Mouse (Mus musculus) regulatory T cell (primary cell): Measurements from ENCODE around the gene Aldh9a1.

Source experiments
- in situ Hi-C: fragments of 300-600 bp; cut with MboI, MseI; formaldehyde crosslinking; loops from one replicate; pipeline ENCODE4 v1.15.1; 2025; ENCODE audit warnings: high pct_unique_total_duplicates

Gene Aldh9a1

DNA sequence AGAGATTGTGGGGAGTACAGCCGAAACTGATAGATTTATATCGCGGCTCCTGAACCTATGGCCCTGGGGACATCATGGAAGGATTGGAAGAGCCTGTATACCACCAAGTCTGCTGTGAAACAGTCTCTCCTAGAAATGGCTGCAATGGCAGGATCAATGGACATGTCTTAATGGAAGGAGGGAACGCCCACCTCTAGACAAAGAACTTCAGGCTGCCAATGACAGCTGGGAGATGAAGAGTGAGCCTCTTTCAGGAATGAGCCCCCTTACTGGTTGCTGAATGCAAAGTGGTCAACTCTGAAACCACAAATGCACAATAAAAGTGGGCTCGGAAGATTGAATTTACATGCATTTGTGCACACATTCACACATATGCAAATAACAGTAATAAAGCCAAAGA lies 33.0 kb downstream of the Aldh9a1 start:
- in situ Hi-C loops = no loop called here

GRCm38 (mm10) chr1:167383178-167383577 lies 33.4 kb downstream of the Aldh9a1 start:
- in situ Hi-C loops = no loop called here

GRCm38 (mm10) chr1:167384156-167384555 lies 34.4 kb downstream of the Aldh9a1 start:
- in situ Hi-C loops = no loop called here

GRCm38 (mm10) chr1:167385211-167385610 lies 35.4 kb downstream of the Aldh9a1 start:
- in situ Hi-C loops = no loop called here

- in situ Hi-C loops = no loop called here
Measured at GRCm38 (mm10) chr1:167385636-167386035, 35.8 kb downstream of the Aldh9a1 start.

DNA sequence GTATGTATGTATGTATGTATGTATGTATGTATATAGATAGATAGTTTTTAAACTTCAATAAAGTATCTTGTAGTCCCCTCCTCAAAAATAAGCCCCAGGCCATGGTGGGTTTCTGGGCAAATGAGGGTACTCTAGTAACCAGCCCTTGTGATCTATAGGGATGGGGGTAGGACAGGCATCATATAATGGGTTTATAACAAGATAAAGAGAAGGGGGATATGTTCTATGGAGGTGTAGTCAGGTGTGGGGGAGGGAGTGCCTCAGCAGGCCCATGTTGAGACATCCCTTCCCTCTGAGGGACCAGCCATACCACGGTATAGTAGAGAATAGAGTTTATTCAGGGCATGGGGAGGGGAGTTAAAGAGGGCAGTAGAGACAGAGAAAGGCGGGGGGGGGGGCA lies 36.7 kb downstream of the Aldh9a1 start:
- in situ Hi-C loops = no loop called here

DNA sequence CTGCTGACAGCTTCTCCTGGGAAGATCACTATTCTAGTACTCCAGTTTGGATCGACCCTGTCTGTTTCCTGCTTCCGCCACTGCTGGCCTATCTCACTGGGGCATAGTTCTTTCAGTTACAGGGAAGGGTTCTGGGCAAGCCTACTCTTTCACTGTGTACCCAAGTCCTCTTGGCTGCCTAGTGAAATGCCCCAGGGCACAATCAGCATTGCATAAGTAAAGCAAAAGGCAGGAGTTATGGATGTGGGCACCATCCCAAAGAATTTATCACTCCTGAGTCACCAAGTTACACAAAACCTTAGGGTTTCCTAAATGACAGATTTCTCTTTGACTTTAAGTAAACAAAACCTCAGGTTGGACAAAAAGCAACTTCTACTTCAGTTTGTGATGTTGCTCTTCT lies 37.5 kb downstream of the Aldh9a1 start:
- in situ Hi-C loops = no loop called here

- in situ Hi-C loops = no loop called here
Measured at GRCm38 (mm10) chr1:167387796-167388195, 38.0 kb downstream of the Aldh9a1 start.

GRCm38 (mm10) chr1:167388571-167388970 lies 38.8 kb downstream of the Aldh9a1 start:
- in situ Hi-C loops = no loop called here

GRCm38 (mm10) chr1:167389584-167389983 lies 39.8 kb downstream of the Aldh9a1 start:
- in situ Hi-C loops = no loop called here

GRCm38 (mm10) chr1:167390381-167390780 lies 40.6 kb downstream of the Aldh9a1 start:
- in situ Hi-C loops = no loop called here

DNA sequence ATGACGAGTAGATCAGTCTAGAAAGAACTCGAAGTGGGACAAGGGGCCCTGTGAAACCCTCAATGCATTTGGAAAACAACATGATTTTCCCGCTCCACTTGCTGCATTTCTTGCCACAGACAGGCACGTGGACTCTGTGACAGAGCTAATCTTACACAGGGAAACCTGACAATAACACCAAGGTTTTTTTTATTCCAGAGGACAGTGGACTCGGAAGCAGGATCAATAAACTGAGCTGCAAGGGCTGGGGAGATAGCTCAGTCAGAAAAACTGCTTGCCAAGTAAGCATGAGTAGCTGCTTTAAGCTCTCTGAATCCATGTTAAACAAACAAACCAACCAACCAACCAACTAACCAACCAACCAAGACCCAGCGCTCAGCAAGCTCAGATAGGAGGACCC lies 41.5 kb downstream of the Aldh9a1 start:
- in situ Hi-C loops = no loop called here

DNA sequence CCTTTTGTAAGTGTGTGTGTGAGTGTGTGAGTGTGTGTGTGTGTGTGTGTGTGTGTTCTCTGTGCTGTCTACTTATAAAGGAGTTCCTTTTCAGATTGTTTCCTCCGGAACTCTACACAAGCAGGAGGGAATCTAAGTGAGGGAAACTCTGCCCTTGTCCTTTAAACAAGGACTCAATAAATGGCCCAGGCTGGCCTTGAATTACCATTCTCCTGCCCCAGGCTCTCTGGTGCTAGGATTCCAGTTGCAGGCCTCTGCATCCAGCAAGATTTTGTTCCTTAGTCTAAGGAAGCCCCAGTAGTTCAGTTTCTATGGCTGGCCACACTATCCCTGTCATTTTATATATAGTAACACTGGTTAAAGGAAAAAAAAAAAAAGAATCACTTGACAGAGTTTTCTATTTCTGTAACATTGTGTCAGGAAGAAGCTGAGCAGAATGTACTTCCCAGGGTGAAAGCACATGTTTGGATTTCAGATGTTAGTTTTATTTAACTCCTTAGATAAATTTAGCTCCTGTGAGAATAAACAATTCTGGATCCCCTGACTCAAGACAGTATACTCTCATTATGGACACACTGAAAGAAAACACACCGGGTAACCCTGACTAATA lies 42.3 kb downstream of the Aldh9a1 start:
- in situ Hi-C loops = no loop called here

DNA sequence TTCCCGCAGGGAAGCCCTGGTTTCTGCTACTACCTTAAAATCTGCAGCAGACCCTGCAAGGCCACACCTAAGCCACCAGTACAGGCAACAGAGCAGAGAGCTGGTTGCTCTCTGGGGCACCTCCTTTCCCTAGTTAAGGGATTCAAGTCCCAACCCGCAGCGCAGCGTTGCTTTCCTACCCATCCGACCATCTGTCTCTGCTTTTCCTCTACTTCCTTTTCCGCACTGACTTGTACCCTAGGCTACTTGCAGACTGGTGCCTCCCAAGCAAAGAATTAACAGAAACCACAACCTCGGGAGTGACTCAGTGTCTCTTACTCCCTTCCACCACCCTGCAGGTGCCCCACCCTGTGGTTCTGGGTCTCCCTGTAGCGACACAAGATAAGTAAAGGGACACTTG lies 42.9 kb downstream of the Aldh9a1 start:
- in situ Hi-C loops = no loop called here

DNA sequence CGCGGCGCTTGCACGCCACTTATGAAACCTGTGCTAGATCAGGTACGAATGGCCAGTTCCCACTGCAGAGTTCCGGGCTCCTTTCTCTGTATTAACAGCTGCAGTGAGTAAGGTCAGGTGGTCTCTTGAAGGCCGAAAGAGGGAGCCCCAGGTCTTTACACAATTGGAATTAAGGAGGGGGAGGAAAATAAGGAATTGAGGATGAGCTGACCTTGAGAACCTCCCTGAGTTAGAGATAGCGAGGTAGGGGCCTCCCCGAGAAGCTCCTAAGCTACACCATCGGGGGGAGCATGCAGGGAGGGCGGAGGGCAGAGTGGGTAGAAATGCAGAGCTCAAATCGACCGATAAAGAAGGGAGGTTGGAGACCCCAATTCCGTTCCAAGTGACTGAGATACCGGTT lies 43.5 kb downstream of the Aldh9a1 start:
- in situ Hi-C loops = no loop called here

- in situ Hi-C loops = no loop called here
Measured at GRCm38 (mm10) chr1:167393683-167394492, 44.1 kb downstream of the Aldh9a1 start, which contains the start of gene Mgst3. TSS of gene Mgst3 (minus strand) at chr1:167393841.

DNA sequence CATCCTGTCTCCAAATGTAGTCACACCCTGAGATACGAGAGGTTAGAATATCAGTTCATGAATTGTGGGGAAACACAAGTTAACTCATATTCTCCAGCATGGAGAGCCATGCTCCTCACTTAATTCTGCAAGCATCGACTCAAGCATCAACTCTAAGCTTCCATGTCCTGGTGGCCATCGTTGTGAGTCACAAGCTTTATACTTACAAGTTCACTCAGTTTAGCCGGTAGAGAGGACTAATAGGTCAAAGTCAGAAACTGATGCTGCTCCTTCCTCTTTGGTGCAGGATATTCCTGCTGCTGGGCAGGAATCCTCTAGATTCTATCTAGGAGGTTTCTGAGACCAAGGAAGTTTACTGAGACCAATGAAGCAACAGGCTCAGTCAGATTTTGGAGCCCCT lies 55.4 kb downstream of the Aldh9a1 start:
- in situ Hi-C loops = no loop called here

DNA sequence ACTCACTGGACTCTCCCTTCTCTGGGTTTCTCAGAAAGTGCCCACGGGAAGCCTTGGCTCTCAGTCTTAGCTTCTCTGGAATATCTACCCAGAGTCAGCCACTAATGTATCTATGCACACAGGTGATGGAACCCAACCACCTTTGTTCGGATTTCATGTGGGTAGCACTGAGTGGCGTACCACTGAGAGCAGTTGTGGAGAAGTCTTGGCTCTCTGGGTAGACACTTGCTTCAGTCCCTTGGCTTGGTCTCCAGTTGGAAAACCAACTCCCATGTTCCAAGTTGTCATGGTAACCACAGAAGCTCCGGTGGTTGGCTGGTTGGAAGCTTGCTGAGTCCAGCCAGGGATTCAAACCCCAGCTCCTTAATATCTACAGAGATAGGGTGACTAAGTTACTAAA lies 59.8 kb downstream of the Aldh9a1 start:
- in situ Hi-C loops = no loop called here

- in situ Hi-C loops = no loop called here
Measured at GRCm38 (mm10) chr1:167411991-167412715, 62.4 kb downstream of the Aldh9a1 start.

GRCm38 (mm10) chr1:167414846-167415245 lies 65.1 kb downstream of the Aldh9a1 start:
- in situ Hi-C loops = loop anchor here (5.0 kb wide), 1 partner anchor 222 kb away; no protein-coding TSS in a partner anchor
